Mouse (Mus musculus): ENCODE results near the gene Mboat2. TPM values are rescaled to one million over a fixed set of nuclear protein-coding genes. Genes with fewer than 3 reads are reported as not detected.

Mboat2 gene
- polyA plus RNA-seq, 1 experiment from 2014 or later: 44.6 TPM

DNA sequence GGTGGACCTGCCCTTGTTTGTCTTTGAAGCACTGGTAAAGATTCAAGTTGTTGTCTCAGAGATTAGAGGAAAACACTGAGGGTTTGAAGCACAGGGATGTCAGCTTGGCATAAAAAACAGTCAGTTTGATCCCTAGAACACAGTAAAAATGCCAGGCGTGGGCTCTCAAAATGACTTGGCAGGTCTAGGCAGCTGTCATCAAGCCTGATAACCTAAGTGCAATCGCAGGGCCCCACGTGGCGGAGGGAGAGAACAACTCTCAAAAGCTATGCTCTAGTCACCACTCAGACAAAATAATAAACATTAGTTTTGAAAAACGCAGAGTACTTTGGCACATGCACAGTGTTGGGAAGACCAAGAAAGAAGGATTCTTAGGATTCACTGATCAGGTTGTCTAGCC is 154.5 kb downstream of the Mboat2 start:
- Histone ChIP-seq H3K4me3 (ENCODE audit: low read depth, low read length) (no peak overlapping the region), H3K4me1 (ENCODE audit: insufficient read depth) (no peaks in the 10 kb centered on the region), H3K36me3 (ENCODE audit: insufficient read depth) (peaks cover 33% of the 10 kb centered on the region), H3K9me3 (ENCODE audit: low read depth, low read length) (no peaks in the 10 kb centered on the region), H3K4me2 (no peak overlapping the region), H3K27me3 (ENCODE audit: insufficient read depth, low read length) (no peaks in the 10 kb centered on the region), H3K27ac (ENCODE audit: low read depth) (no peak overlapping the region), H3K9ac (no peak overlapping the region)
- no peak for TF ChIP-seq CTCF (IDR thresholded peaks at IDR 0.05; ENCODE audit: low read depth)
- ATAC-seq (ENCODE audit: insufficient read depth) (no peak), DNase-seq (no peak)
- WGBS: 67% methylated on average over 5 of the region's 5 CpGs

- H3K27ac ChIP-seq (ENCODE audit: low read depth): no peak overlapping the region
- peaks cover 80% of the 10 kb centered on the region for H3K36me3 ChIP-seq (ENCODE audit: insufficient read depth)
- 94% methylated on average over 4 of the region's 4 CpGs for WGBS
- H3K4me2 ChIP-seq: no peak overlapping the region
- H3K4me3 ChIP-seq (ENCODE audit: low read depth, low read length): no peak overlapping the region
- no peak overlapping the region for H3K9ac ChIP-seq
- DNase-seq (no peak), ATAC-seq (ENCODE audit: insufficient read depth) (no peak)
- no peak for TF ChIP-seq CTCF (IDR thresholded peaks at IDR 0.05; ENCODE audit: low read depth)
- no peaks in the 10 kb centered on the region for H3K4me1 ChIP-seq (ENCODE audit: insufficient read depth)
- no peaks in the 10 kb centered on the region for H3K27me3 ChIP-seq (ENCODE audit: insufficient read depth, low read length)
- no peaks in the 10 kb centered on the region for H3K9me3 ChIP-seq (ENCODE audit: low read depth, low read length)
Observed at GRCm38 (mm10) chr12:24995350-24995749, 164.7 kb downstream of the Mboat2 start.

DNA sequence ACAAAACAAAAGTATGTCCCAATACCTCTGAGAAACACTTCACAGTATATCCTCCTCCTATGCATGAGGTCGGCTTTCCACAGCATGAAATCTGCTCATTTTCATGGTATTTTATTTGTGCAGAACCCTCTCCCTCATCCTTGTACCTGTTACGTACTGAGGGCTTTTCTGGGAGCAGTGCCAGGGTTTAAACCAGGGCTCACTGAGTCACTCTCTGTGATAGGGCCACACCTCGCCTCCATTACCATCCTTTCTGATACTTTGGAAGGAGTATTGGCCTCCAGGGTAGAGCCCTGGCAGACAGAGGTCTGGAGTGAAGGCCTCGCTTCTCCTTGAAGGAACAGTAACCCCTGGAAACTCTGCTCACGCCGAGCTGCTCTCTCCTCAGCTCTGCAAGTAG is 174.7 kb downstream of the Mboat2 start:
- no peak overlapping the region for H3K4me3 ChIP-seq (ENCODE audit: low read depth, low read length)
- H3K36me3 ChIP-seq (ENCODE audit: insufficient read depth): peaks cover 74% of the 10 kb centered on the region
- no peak for TF ChIP-seq CTCF (IDR thresholded peaks at IDR 0.05; ENCODE audit: low read depth)
- no peaks in the 10 kb centered on the region for H3K27me3 ChIP-seq (ENCODE audit: insufficient read depth, low read length)
- no peak overlapping the region for H3K9ac ChIP-seq
- 71% methylated on average over 6 of the region's 6 CpGs for WGBS
- DNase-seq (no peak), ATAC-seq (ENCODE audit: insufficient read depth) (no peak)
- H3K4me2 ChIP-seq: no peak overlapping the region
- H3K4me1 ChIP-seq (ENCODE audit: insufficient read depth): no peaks in the 10 kb centered on the region
- no peaks in the 10 kb centered on the region for H3K9me3 ChIP-seq (ENCODE audit: low read depth, low read length)
- H3K27ac ChIP-seq (ENCODE audit: low read depth): no peak overlapping the region

GRCm38 (mm10) chr12:25009957-25010356 is 179.3 kb downstream of the Mboat2 start:
- H3K36me3 ChIP-seq (ENCODE audit: insufficient read depth): peaks cover 79% of the 10 kb centered on the region
- no peak for TF ChIP-seq CTCF (IDR thresholded peaks at IDR 0.05; ENCODE audit: low read depth)

DNA sequence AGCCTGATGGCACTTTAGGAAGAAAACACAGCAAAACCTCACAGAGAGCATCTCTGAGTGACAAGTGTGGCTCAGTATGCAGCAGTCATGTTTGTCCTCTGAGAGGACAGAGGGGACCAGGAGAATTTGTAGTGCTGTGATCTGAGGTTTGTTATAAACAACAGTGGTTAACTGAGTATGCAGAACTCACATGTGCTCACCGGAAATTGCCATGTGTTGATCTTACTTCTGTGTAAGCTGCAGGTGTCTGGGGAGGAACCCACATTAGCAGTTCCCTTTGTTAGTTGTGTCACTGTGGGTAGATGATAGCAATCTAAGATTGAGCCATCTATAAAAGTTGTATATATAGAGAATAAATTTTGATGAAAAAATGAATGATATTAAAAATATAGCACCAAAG is 179.7 kb downstream of the Mboat2 start:
- no peak overlapping the region for H3K4me2 ChIP-seq
- H3K9ac ChIP-seq: no peak overlapping the region
- no peaks in the 10 kb centered on the region for H3K27me3 ChIP-seq (ENCODE audit: insufficient read depth, low read length)
- no peaks in the 10 kb centered on the region for H3K4me1 ChIP-seq (ENCODE audit: insufficient read depth)
- no peak for ATAC-seq (ENCODE audit: insufficient read depth)
- H3K4me3 ChIP-seq (ENCODE audit: low read depth, low read length): no peak overlapping the region
- no peak for DNase-seq
- H3K9me3 ChIP-seq (ENCODE audit: low read depth, low read length): no peaks in the 10 kb centered on the region
- H3K27ac ChIP-seq (ENCODE audit: low read depth): no peak overlapping the region
- TF ChIP-seq CTCF (IDR thresholded peaks at IDR 0.05; ENCODE audit: low read depth): no peak
- H3K36me3 ChIP-seq (ENCODE audit: insufficient read depth): peaks cover 79% of the 10 kb centered on the region
- WGBS: 75% methylated on average over 1 of the region's 1 CpGs

More at GRCm38 (mm10) chr12:25009957-25010356, 179.3 kb downstream of the Mboat2 start:
- 68% methylated on average over 9 of the region's 9 CpGs for WGBS
- Histone ChIP-seq H3K27ac (ENCODE audit: low read depth) (no peak overlapping the region), H3K4me1 (ENCODE audit: insufficient read depth) (no peaks in the 10 kb centered on the region), H3K4me3 (ENCODE audit: low read depth, low read length) (no peak overlapping the region), H3K9me3 (ENCODE audit: low read depth, low read length) (no peaks in the 10 kb centered on the region), H3K27me3 (ENCODE audit: insufficient read depth, low read length) (no peaks in the 10 kb centered on the region), H3K9ac (no peak overlapping the region), H3K4me2 (no peak overlapping the region)
- DNase-seq (no peak), ATAC-seq (ENCODE audit: insufficient read depth) (no peak)

GRCm38 (mm10) chr12:25011733-25012367 is 181.2 kb downstream of the Mboat2 start:
- H3K9me3 ChIP-seq (ENCODE audit: low read depth, low read length): no peaks in the 10 kb centered on the region
- 44% methylated on average over 15 of the region's 15 CpGs for WGBS
- no peak for TF ChIP-seq CTCF (IDR thresholded peaks at IDR 0.05; ENCODE audit: low read depth)
- no peak overlapping the region for H3K27ac ChIP-seq (ENCODE audit: low read depth)
- no peaks in the 10 kb centered on the region for H3K27me3 ChIP-seq (ENCODE audit: insufficient read depth, low read length)
- peak; percentile 65 for ATAC-seq (ENCODE audit: insufficient read depth)
- H3K36me3 ChIP-seq (ENCODE audit: insufficient read depth): peaks cover 86% of the 10 kb centered on the region
- peak; percentile 13 for DNase-seq
- H3K4me1 ChIP-seq (ENCODE audit: insufficient read depth): no peaks in the 10 kb centered on the region
- H3K4me3 ChIP-seq (ENCODE audit: low read depth, low read length): no peak overlapping the region
- no peak overlapping the region for H3K4me2 ChIP-seq
- no peak overlapping the region for H3K9ac ChIP-seq

- 65% methylated on average over 13 of the region's 13 CpGs for WGBS
Observed at GRCm38 (mm10) chr12:25012555-25013540, 182.2 kb downstream of the Mboat2 start.

More at GRCm38 (mm10) chr12:25012555-25013540, 182.2 kb downstream of the Mboat2 start:
- TF ChIP-seq CTCF (IDR thresholded peaks at IDR 0.05; ENCODE audit: low read depth): no peak
- H3K27me3 ChIP-seq (ENCODE audit: insufficient read depth, low read length): no peaks in the 10 kb centered on the region
- H3K4me3 ChIP-seq (ENCODE audit: low read depth, low read length): no peak overlapping the region
- no peak for ATAC-seq (ENCODE audit: insufficient read depth)
- no peak overlapping the region for H3K27ac ChIP-seq (ENCODE audit: low read depth)
- H3K4me1 ChIP-seq (ENCODE audit: insufficient read depth): no peaks in the 10 kb centered on the region
- peaks cover 87% of the 10 kb centered on the region for H3K36me3 ChIP-seq (ENCODE audit: insufficient read depth)
- H3K9me3 ChIP-seq (ENCODE audit: low read depth, low read length): no peaks in the 10 kb centered on the region
- no peak overlapping the region for H3K9ac ChIP-seq
- no peak overlapping the region for H3K4me2 ChIP-seq
- DNase-seq: no peak

Other genes starting within 250 kb of the Mboat2 start
- gene Klf11, start 179.6 kb upstream of the Mboat2 start, polyA plus RNA-seq (2014; fragmentation: Nextera tagmentation; extraction: Ambion mirVana): 12.3 and 13.4 TPM in 2 replicates
- 1.3 and 2.4 TPM in 2 replicates for gene Cys1, start 149.1 kb upstream of the Mboat2 start, polyA plus RNA-seq (2014; fragmentation: Nextera tagmentation; extraction: Ambion mirVana)
- gene Rrm2, start 122.6 kb upstream of the Mboat2 start, polyA plus RNA-seq (2014; fragmentation: Nextera tagmentation; extraction: Ambion mirVana): 219 and 221 TPM in 2 replicates
- 25.7 and 26.0 TPM in 2 replicates for gene Kidins220, start 144.0 kb downstream of the Mboat2 start, polyA plus RNA-seq (2014; fragmentation: Nextera tagmentation; extraction: Ambion mirVana)

Measured in lung, embryonic 14.5 days (tissue).